Mouse (Mus musculus): ENCODE measurements around the gene Zfp664.

- TF ChIP-seq CTCF (IDR thresholded peaks at IDR 0.05; ENCODE audit: low read depth, low read length) = no peak
- no peak for TF ChIP-seq GATA1 (IDR thresholded peaks at IDR 0.05; ENCODE audit: borderline replicate concordance, low read length)
Measured at GRCm38 (mm10) chr5:124860013-124860412, 2.5 kb upstream of the Zfp664 start.
